Mouse (Mus musculus): ENCODE data around the gene Ampd2.

Gene Ampd2

DNA sequence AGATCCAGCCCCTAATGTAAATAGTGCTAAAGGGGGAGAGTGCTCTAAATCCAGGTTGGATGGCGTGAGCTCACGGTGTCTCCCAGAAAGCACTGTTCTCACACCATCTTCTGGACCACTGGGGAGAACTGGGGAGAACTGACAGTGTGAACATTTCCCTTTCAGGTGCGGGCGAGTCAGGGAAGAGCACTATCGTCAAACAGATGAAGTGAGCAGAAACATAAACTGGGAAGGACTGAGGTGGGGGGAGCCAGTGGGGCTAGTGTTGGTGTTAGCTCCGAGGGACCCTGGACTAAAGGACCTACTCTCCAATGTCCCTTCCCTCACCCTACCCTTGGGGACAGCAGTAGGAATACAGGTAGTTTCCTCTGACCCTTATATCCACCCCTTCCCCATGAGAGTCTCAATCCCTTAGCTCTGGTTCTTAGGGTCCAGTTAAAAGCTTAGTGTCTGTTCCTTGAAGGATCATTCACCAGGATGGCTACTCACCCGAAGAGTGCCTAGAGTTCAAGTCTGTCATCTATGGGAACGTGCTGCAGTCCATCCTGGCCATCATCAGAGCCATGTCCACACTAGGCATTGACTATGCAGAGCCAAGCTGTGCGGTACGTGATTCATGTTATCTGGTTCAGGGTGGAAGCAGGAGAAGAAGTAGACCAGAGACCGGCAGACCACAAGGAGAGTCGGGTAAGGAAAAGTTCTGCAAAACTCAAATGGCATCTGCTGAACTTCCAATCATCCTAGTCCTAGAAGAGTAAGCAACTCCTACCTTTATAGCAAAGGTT, 8.7 kb upstream of the Ampd2 start:
- no peak for DNase-seq (ENCODE audit: low read depth, low spot score)

DNA sequence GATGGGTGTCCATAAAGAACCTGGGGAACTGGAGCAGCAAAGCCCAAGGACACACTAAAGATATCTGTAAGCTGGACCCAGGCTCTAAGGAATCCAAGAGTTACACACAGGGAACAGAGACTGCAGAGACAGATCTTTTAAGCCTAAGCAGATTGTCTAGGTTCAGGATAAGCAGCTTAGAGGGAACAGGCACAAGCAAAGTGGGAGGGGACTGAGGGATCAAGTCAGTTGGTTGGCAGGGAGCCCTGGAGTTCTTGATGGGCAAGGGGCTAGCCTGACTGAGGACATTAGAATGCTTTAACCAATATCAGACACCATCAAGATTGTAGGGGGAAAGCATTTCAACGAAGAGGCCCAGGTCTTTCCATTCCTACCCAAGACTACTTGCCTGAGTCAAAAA, 7.7 kb upstream of the Ampd2 start:
- DNase-seq (ENCODE audit: low read depth, low spot score): no peak

DNA sequence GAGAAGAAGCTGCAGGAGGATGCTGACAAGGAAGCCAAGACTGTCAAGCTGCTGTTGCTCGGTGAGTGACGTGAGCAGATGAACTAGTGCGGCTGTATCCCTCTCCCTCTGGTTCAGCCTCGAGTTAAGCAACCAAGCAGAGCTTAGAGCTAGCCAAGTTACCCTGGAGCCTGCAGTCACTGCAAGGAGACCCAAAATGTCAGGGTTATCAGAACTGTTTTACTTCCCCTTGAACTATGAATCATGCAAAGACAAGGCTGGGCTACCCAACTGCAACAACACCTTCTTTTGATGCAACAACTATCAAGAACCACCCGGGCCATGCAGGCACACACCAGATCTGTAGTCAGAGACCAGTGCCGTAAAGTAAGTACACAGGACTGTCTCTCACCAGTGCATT, 6.9 kb upstream of the Ampd2 start:
- no peak for DNase-seq (ENCODE audit: low read depth, low spot score)

DNA sequence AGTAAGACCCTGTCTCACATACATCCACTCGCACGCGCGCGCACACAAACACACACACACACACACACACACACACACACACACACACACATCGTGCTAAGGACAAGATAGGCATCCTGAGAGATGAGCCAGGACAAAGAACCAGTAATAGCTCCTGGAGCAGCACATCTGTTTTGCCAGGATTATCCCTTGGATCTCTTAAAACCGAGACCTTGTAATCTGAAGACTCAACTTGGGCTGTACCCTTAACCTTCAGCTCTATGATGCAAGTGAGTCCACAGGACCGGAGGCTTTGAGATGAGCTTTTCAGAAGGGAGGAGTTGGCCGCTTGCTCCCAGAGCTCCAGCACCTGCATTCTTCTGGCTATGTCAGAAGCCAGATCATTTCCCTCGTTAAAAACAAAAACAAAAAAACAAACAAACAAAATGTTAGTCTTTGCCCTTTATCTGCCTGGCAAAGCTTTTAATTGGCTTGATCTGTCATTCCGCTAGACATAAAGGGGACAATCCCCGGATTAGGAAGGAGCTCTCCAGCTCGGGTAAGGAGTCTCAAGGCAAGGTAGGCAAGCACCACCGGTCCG, 6.2 kb upstream of the Ampd2 start, which contains the start of gene Gnat2:
TSS of gene Gnat2 (plus strand) at position 254 of the 580 bp plus-strand sequence.
- no peak for DNase-seq (ENCODE audit: low read depth, low spot score)

DNA sequence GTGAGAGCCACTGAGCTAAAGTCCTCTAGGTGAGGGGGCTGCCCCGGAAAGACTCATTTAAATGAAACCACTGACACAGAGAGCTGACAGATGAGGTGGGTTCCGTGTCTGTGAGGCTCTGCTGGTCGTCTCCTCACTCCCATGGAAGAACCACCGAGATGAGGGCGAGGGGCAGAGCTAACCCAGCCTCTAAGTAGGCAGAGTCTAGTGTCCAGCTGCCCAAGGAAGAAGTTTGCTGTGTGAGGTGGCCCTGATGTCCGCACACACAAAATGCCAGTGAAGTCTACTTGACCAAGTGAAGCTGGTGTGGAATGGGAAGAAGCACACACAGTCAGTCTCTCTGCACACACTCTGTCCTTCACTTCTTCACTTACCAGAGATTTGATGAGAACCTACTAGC, 5.6 kb upstream of the Ampd2 start:
- DNase-seq (ENCODE audit: low read depth, low spot score): no peak

DNA sequence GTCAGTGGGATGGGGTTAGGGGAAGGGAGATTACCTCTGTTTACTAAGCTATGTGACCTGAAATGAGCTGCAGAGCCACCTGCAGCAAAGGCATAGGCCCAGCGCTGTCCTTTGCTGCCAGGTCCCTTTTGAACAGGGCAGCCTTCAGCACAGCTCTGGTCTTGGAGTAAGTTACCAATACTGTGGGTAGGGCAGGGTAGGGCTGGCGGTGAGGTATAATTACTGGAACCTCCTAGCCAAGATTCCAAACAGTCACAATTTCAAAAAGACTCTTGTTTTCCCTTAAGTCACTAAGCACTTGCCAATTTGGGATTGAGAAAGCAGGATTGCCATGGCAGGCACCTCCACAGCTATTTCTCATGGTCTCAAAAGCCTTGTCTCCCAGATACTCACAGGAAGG, 4.1 kb upstream of the Ampd2 start:
- DNase-seq (ENCODE audit: low read depth, low spot score): no peak

DNA sequence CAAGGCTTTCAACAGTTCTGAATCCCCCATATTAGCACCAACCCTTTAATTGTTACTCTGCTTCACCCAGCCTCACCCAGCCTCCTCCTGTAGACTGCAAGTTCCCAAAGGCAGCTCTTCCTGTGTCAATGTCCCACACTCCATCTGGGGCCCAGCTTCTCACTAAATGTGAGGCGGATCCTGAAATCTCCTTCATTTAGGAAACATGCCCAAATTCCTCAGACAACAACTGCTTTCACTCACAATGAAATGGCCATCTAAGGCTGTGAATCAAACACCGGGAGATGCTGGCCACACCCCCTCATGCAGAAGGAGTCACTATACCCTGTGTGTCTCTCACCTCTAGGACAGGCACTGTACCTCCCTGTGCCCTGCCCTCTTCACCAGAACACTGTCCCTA, 3.5 kb upstream of the Ampd2 start:
- DNase-seq (ENCODE audit: low read depth, low spot score): no peak

DNA sequence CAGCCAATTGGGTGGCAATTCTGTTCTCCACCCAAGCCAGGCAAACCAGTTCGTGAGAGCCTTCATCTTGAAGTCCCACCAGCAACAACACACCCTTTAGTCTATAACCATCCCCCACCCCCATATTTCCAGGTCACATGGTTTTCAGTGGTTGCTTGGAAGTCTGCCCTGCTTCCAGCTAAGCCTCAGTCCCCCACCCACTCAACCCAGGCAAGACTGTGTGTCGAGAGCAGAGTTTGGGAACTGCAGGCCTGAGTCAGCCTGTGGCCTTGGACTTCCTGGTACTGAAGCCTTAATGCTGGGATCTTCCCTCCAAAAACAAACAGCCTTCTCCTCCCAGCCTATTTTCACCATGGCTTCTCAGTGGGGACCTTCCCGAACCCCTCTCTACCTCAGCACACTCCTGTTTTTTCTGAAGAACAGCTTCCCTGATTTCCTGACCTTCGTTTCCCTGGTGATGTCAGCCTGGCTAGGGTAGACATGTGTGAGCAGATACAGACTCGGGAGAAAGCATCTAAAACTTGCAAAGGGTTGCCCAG, 2.5 kb upstream of the Ampd2 start:
- no peak for DNase-seq (ENCODE audit: low read depth, low spot score)

DNA sequence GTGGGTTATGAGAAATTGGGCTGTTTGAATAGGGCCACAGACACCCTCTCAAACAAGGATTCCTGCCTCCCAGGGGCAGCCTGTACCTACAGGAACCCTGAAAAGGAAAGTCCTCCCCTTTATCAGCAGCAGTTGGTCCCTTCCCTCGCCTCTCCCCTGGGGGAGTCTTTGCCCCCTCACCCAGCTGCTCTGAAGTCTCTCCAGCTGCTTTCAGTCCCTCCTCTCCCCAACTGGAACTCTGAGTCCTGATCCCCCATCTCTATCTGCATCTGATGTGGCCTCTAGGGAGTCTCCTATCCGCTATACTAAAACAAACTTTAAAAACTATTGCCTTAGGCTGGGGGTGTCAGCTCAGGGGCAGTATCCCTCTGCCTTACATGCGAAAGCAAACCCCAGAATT, 878 bp upstream of the Ampd2 start:
- DNase-seq (ENCODE audit: low read depth, low spot score): no peak

DNA sequence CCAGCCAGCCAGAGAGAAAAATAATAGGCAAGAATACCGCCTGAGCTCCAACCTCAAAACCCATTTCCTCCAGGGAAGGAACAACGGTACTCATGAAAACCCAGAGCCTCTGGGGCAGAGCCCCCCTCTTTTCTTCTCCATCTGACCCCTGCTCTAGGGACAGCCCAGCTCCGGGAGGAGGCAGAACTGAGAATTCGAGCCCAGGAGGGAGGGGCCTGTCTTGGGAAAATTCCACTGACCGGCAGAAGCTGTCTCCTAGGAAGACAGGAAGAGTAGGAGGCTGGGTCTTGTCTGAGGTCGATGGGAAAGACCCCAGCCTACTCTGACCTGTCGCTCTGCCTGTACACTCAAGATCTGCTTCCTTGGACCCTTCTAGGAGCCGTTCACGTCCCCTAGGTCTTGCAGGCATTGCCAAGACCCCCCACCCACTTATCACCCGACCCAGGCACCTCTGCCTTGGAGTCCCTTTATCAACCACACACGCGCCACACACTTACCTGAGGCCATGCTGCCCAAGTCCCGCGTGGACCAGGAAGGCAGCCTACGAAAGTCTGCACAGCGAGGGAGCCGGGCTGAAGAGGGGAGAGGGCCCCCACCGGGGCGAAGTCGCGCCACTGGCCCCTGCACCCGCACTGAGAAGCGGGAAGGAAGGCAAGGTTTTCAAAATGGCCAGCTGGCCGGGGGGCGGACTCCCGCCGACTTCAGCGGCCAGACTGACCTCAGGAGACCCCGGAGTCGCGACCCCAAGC, 556 bp downstream of the Ampd2 start:
- DNase-seq (ENCODE audit: low read depth, low spot score): no peak

DNA sequence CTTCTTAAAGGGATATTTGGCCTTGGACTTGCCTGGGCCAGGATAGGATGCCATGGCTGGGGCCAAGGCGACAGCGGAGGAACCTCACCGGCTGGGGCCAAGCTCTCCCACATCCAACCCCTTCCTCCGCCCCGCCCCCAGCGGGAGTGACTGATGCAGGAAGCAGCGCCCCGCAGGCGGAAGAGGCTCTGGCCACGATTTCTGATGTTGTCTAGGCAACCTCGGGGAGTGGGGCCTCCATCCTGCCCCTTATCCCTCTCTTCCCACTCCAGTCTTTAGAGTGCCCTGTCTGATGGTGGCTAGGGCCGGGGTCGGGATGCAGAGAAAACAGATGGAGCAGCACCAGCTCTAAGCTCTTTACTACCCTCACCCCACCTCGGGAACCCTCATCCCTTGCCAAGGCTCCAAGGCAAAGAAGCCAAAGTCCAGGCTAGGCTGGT, 1.1 kb downstream of the Ampd2 start:
- DNase-seq (ENCODE audit: low read depth, low spot score): peak; percentile 62

DNA sequence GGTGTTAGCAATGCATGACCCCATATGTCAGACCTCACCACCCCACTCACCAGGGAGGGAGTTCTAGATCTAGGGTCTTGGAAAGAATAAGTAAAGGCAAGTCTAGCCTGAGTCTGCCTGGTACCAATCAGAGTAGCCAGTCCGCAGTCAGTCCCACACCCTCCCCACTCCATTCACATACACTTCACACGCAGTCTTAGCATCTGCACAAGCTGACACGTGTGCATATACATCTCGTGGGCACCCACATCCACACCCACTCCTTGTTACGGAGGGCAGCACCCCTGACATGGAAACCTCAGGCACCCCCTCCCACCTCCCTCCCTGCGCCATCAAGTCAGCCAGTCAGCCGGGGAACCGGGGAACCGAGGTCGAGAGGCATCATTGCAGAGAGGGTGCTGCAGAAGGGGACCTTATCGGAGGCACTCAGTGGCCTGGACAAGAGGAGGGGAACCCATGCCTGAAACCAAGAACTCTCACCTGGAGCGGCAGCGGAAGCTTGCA, 1.6 kb downstream of the Ampd2 start:
- DNase-seq (ENCODE audit: low read depth, low spot score): no peak

DNA sequence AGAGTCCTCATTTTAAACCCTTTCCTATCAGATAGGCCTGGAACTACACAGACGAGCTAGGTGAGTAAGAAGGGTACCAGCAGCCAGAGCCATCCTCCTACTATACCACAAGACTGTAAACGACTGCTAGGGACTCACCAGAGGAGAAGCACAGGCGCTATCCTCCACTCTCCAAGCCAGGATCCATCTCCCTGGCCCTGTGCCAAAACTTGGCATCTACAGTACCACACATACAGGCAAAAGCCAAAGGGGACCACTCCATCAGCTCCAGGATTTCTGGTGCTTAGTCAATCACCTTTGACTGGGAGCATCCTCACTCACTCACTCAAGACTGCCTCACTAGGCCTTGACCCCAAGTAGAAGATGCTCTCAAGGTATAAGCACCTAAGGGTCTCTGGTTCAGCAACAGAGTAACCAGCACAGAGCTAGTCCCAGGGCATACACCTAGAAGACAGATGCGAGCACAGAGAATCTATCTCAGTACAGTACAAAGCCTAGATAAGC, 2.5 kb downstream of the Ampd2 start:
- DNase-seq (ENCODE audit: low read depth, low spot score): no peak

DNA sequence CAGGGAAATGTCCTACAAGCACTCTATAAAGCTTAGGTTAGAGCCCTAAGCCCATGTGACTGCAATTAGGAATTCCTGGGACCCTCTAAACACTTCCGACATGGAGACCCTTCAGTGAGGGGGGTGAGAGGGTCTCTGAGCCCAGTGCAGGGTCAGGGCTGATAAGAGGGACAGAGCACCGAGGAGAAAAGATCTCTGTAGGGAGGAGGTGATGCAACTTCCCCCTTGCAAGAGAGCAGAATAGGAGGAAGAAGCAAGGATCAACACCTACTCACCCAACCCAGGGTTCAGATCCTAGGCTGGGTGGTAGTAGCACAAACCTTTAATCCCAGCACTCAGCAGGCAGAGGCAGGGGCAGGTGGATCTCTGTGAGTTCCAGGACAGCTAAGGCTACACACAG, 3.3 kb downstream of the Ampd2 start:
- no peak for DNase-seq (ENCODE audit: low read depth, low spot score)

DNA sequence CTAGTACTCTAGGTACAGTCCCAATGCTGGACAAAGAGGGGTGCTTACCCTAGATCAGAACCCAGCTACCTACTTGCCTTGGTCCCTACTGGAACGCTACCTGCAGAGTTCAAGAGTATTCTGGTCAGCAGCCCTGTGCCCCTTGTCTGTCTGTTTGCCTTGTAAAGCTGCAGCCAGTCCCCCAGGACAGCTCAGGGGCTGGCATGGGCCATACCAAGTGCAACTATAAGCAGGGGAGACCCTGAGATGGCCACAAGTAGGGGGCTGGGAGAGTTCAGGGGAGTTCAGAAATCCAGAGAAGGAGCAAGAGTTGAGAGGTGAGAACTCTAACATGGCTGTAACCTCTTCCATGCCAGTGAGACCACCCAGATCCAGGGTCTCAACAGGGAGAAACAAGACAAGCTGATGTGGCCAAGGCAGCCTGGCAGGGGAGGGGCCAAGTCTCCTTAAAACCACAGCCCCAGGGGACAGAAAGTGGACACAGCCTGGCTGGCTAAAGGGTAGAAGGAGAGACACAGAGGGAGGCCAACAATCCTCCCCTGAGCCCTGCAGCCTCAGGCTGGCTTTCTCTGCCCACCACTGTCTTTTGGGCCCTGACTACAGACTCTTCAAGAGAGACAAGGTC, 4.1 kb downstream of the Ampd2 start:
- no peak for DNase-seq (ENCODE audit: low read depth, low spot score)

DNA sequence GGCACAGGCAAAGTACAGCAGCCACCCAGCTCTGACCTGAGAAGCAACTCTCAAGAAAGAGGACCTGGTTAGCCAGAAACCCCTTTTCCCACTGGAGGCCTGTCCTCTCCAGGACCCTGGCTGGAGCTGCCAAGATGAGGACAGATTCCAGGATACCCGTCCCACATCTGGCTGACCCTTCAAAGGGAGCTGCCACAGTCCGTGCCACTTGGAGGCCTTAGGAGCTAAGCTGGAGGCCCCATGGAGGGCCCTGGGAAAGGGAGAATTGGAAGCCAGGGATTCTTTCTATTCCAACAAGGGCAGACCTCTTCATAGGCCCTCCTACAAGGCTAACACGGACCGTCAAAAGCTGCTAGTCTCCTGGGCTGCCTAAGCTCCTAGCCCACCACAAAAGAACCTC, 4.8 kb downstream of the Ampd2 start:
- no peak for DNase-seq (ENCODE audit: low read depth, low spot score)

DNA sequence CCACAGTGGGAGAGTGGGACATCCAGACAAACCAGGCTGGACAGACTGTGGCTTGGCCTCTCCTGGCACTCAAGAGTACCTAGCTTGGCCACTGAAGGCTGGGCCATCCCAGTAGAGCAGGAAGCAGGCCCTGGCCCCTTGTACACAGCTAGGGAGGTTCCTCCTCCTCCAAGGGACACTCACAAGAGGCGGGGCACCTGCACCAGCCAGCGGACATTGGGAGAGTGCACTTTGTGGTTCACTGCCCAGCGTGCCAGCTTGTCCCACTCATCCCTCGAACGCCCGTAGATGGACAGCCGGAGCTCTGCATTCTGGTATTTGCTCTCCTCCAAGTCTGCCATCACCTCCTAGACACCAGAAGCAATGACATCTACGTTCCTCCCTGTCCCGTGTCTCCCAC, 9.6 kb downstream of the Ampd2 start:
- no peak for DNase-seq (ENCODE audit: low read depth, low spot score)

DNA sequence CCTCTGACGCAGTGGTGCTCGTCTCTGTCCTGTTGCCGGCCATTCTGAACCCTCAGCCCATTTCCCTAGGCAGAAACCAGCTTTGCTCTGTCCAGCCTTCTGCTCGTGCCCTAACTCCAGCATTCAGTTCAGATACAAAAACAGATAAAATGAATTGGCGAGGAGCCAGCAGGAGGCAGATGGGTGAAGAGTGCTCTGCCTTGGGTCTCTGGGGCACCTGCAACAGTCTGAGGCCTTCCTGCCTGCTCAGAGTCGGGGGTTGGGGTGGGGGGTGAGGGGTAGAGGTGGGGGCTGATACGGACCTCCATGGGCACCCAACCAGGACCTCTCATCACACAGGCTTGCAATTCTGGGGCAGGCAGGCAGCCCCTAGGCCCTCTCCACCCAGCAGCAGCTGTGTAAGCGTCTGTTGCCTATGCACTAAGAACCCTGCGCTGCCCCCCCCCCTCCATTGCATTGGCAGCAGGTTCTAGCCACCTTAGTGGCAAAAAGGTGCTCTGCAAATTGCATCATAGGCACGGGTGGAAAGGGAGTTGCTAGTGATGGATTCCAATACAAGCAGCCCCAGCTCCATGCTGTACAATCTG, 13.4 kb downstream of the Ampd2 start:
- DNase-seq (ENCODE audit: low read depth, low spot score): no peak

DNA sequence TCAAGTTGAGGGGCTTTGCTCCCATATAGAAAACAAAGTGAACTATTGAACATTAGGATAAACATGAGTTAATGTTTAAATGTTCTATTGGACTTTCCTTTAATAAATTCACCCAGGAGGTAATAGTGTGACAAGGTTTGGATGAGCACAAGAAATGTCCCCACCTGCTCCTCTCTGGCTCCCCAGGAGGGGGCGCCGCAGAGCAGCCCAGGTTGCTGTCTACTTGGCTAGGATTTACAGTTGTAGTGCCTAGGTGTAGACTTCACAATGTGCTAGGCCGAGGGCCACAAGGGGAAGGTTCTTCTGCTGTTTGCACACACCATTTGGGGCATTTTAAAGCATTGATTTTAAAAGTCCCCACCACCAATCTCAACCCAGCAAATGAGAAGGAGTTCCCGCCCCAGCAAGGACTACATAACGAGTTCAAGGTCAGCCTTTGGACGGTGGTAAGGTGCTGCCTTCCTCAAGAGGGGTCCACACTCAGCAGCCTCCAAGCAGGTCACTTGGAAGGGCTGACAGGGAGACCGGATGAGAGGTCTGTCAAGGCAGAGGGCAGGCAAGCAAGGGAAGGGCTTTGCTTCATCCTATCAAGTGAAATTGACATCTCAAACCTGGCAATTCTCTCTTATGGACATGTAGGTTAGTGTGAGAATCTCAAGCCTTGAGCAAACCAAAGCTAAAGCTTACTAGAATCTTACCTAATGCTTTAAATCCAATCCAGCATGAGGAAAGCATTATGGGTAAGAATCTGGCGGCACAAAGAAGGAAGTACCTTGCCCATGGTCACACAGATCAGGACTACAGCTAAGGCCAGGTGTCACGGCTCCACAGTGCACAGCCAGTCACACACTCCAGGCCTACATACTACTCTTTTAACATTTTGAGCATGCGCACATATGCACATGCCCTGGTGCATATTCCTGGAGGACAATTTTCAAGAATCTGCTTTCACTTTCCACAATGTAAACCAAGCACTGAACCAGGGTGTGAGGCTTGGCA, 15.9 kb downstream of the Ampd2 start:
- peak; percentile 55 for DNase-seq (ENCODE audit: low read depth, low spot score)
